In the genomic region with DNA sequence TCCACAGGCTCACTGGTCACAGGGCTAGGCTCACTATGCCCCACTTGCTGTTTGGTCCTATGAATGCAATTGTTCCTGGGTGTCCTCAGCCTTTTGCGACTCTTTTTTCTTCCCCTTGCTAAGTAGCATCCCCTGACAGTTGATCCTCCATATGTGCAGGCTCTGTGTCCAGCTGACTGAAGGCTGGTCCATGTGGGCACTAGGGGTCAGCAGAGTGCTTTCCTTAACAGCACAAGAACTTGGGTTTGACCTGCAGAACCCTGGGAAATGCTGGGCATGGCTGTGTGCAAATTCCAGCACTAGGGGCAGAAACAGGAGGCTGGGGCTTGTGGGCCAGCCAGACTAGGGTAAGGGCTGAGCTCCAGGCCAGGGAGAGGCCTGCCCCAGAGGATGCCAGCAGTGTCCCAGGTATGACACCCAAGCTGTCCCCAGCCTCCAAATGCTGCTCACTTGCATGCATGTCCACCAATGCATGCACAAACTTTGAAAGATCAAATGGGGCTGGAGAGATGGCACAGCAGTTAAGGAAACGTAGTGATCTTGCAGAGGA, we compare ENCODE assay signal across 8 mouse cellular contexts. TPM values are rescaled to one million over a fixed set of nuclear protein-coding genes. Genes with fewer than 3 reads are reported as not detected.
DNase-seq lines count a peak whose midpoint lies in the region; ATAC-seq and TF ChIP-seq lines count a peak whose summit lies in the region.
"Not testable (repeated sequence)": the region's sequence is repeated elsewhere in the genome, so short reads cannot be mapped to it uniquely, and the experiment has no call there.

No protein-coding gene starts in this region.

- H3K9me3 ChIP-seq in embryonic facial prominence, embryonic 11.5 days (replicated peaks; ENCODE audit: control insufficient read depth, low read length); liver, postnatal 0 days (ENCODE audit: low read length); midbrain, embryonic 15.5 days: not testable (repeated sequence)

- not testable (repeated sequence) for H3K4me2 ChIP-seq in embryonic facial prominence, embryonic 11.5 days (ENCODE audit: low read depth, low read length); liver, postnatal 0 days (ENCODE audit: low read depth, low read length); midbrain, embryonic 15.5 days

- TF ChIP-seq POLR2A in bone marrow, adult 2 months (IDR thresholded peaks at IDR 0.05; ENCODE audit: borderline replicate concordance, control insufficient read depth, low read depth, low read length) = not testable (repeated sequence)

- not testable (repeated sequence) for H3K36me3 ChIP-seq in embryonic facial prominence, embryonic 11.5 days (replicated peaks; ENCODE audit: control insufficient read depth, insufficient read depth, low read depth, low read length); liver, postnatal 0 days (replicated peaks; ENCODE audit: insufficient read depth, low read length); midbrain, embryonic 15.5 days (replicated peaks)

- 55% methylated on average over 2 of the region's 2 CpGs for WGBS in bone marrow, adult 2 months
- WGBS in embryonic facial prominence, embryonic 11.5 days = 63% methylated on average over 2 of the region's 2 CpGs
- WGBS in liver, postnatal 0 days (ENCODE audit: insufficient replicate concordance) = 59% methylated on average over 2 of the region's 2 CpGs
- 58% methylated on average over 2 of the region's 2 CpGs for WGBS in midbrain, embryonic 15.5 days

- intact Hi-C loops in heart, postnatal 14 days (cut with DNase I) = not testable (repeated sequence)

- peak; percentile 57 for DNase-seq in CD4-positive, CD25-positive, alpha-beta regulatory T cell, adult 2 months (ENCODE audit: low read depth, low spot score)
- DNase-seq in embryonic facial prominence, embryonic 11.5 days (ENCODE audit: low spot score) = peak; percentile 36
- peak; percentile 39 to 57 for DNase-seq in heart, postnatal 14 days
- peak; percentile 33 to 65 for DNase-seq in kidney, adult 8-10 months
- DNase-seq in liver, postnatal 0 days = peak; percentile 40
- DNase-seq in spleen, adult 18-20 months = peak; percentile 19 to 49

- H3K27ac ChIP-seq in bone marrow, adult 2 months (ENCODE audit: control insufficient read depth, insufficient read depth, low read depth, low read length, poor library complexity); embryonic facial prominence, embryonic 11.5 days (replicated peaks; ENCODE audit: low read depth, low read length); liver, postnatal 0 days (ENCODE audit: low read depth); midbrain, embryonic 15.5 days: not testable (repeated sequence)

- TF ChIP-seq EP300 in liver, postnatal 0 days (IDR thresholded peaks at IDR 0.05; ENCODE audit: low read depth) = not testable (repeated sequence)

- 0 out of 2 replicates have a peak, but pooled peaks have one; percentile 31 for ATAC-seq in embryonic facial prominence, embryonic 11.5 days (replicated peaks; ENCODE audit: insufficient number of reproducible peaks, low FRiP score, low TSS enrichment, low read depth)
- not testable (repeated sequence) for ATAC-seq in liver, postnatal 0 days
- peak; percentile 76 for ATAC-seq in midbrain, embryonic 15.5 days (replicated peaks)

- not testable (repeated sequence) for H3K27me3 ChIP-seq in embryonic facial prominence, embryonic 11.5 days (ENCODE audit: control insufficient read depth, insufficient read depth, low read length); liver, postnatal 0 days (ENCODE audit: insufficient read depth, low read length); midbrain, embryonic 15.5 days (replicated peaks)

- H3K4me3 ChIP-seq in bone marrow, adult 2 months (replicated peaks; ENCODE audit: control insufficient read depth, low read depth, low read length); embryonic facial prominence, embryonic 11.5 days (ENCODE audit: low read depth, low read length); liver, postnatal 0 days (ENCODE audit: low read depth, low read length); midbrain, embryonic 15.5 days: not testable (repeated sequence)

- TF ChIP-seq CTCF in bone marrow, adult 2 months (IDR thresholded peaks at IDR 0.05; ENCODE audit: control insufficient read depth, insufficient read depth, low read length) = peak; percentile 43
- TF ChIP-seq CTCF in liver, postnatal 0 days (IDR thresholded peaks at IDR 0.05; ENCODE audit: low read depth) = peak; percentile 57

- not testable (repeated sequence) for H3K4me1 ChIP-seq in bone marrow, adult 2 months (ENCODE audit: control insufficient read depth, insufficient read depth, low read length); embryonic facial prominence, embryonic 11.5 days (ENCODE audit: control insufficient read depth, insufficient read depth, low read length); liver, postnatal 0 days (ENCODE audit: insufficient read depth); midbrain, embryonic 15.5 days

- H3K9ac ChIP-seq in embryonic facial prominence, embryonic 11.5 days (replicated peaks; ENCODE audit: low read length); liver, postnatal 0 days (replicated peaks); midbrain, embryonic 15.5 days: not testable (repeated sequence)

RNA-seq across cellular contexts. Expression of a gene that starts 25.9 kb away (rescaled TPM):
- 79.3 and 144 TPM in 2 replicates for polyA plus RNA-seq in bone marrow, adult 2 months (2011; ENCODE audit: insufficient read depth, insufficient read length, low replicate concordance, missing spikeins)
- 3.8 and 5.0 TPM in 2 replicates for polyA plus RNA-seq in embryonic facial prominence, embryonic 11.5 days (2014; fragmentation: Nextera tagmentation; extraction: Ambion mirVana)
- 1 to 10 TPM; 1.4 to 5.7 TPM for total RNA-seq in heart, postnatal 14 days (2021)
- 15.3 and 16.7 TPM in 2 replicates for polyA plus RNA-seq in liver, postnatal 0 days (2015; fragmentation: Nextera tagmentation; extraction: Ambion mirVana)
- 96.0 and 102 TPM in 2 replicates for polyA plus RNA-seq in midbrain, embryonic 15.5 days (2015; fragmentation: Nextera tagmentation; extraction: Ambion mirVana)

RNA-seq across cellular contexts. Expression of a gene that starts 49.8 kb away (rescaled TPM):
- polyA plus RNA-seq in bone marrow, adult 2 months (2011; ENCODE audit: insufficient read depth, insufficient read length, low replicate concordance, missing spikeins) = 1.3 and 2.3 TPM in 2 replicates
- polyA plus RNA-seq in embryonic facial prominence, embryonic 11.5 days (2014; fragmentation: Nextera tagmentation; extraction: Ambion mirVana) = 0.47 and 0.58 TPM in 2 replicates
- 10 to 100 TPM in 1 of 2 experiments, 1 to 10 TPM in 1; 9.4 to 11.4 TPM for total RNA-seq in heart, postnatal 14 days (2021)
- polyA plus RNA-seq in liver, postnatal 0 days (2015; fragmentation: Nextera tagmentation; extraction: Ambion mirVana) = 3.0 TPM in 2 replicates
- 0.27 and 0.36 TPM in 2 replicates for polyA plus RNA-seq in midbrain, embryonic 15.5 days (2015; fragmentation: Nextera tagmentation; extraction: Ambion mirVana)
